Mouse (Mus musculus): ENCODE data around the gene Unc79. TPM values are rescaled to one million over a fixed set of nuclear protein-coding genes. Genes with fewer than 3 reads are reported as not detected.

The Unc79 gene
- total and polyA plus RNA-seq, 2 experiments from 2014 or later = 0.07 TPM; not detected in 1

GRCm38 (mm10) chr12:103155406-103155805, 206.7 kb downstream of the Unc79 start:
- H3K4me2 ChIP-seq (ENCODE audit: low read depth, low read length) = no peak overlapping the region
- 79% methylated on average over 3 of the region's 3 CpGs for WGBS
- no peak overlapping the region for H3K27ac ChIP-seq (ENCODE audit: low read depth)
- H3K36me3 ChIP-seq (replicated peaks; ENCODE audit: control insufficient read depth, insufficient read depth, low read length) = no peaks in the 10 kb centered on the region
- no peak for ATAC-seq (ENCODE audit: insufficient read depth, low read depth)
- 0 out of 2 replicates have a peak, but pooled peaks cover 8% of the 10 kb centered on the region for H3K27me3 ChIP-seq (ENCODE audit: control insufficient read depth, insufficient read depth, low read length)
- no peak overlapping the region for H3K9ac ChIP-seq (replicated peaks; ENCODE audit: low read depth, low read length)
- H3K9me3 ChIP-seq (replicated peaks; ENCODE audit: control insufficient read depth, low read length) = no peaks in the 10 kb centered on the region
- H3K4me1 ChIP-seq (ENCODE audit: control insufficient read depth, insufficient read depth) = no peaks in the 10 kb centered on the region
- DNase-seq (ENCODE audit: low spot score) = no peak
- no peak overlapping the region for H3K4me3 ChIP-seq (ENCODE audit: low read depth, low read length)
- no peak for TF ChIP-seq CTCF (IDR thresholded peaks at IDR 0.05; ENCODE audit: low read depth)
- TF ChIP-seq EP300 (IDR thresholded peaks at IDR 0.05; ENCODE audit: low read depth) = no peak

GRCm38 (mm10) chr12:103157129-103157910, 208.7 kb downstream of the Unc79 start:
- Histone ChIP-seq H3K27ac (ENCODE audit: low read depth) (no peak overlapping the region), H3K9ac (replicated peaks; ENCODE audit: low read depth, low read length) (no peak overlapping the region), H3K4me2 (ENCODE audit: low read depth, low read length) (no peak overlapping the region), H3K36me3 (replicated peaks; ENCODE audit: control insufficient read depth, insufficient read depth, low read length) (no peaks in the 10 kb centered on the region), H3K4me3 (ENCODE audit: low read depth, low read length) (no peak overlapping the region), H3K27me3 (ENCODE audit: control insufficient read depth, insufficient read depth, low read length) (0 out of 2 replicates have a peak, but pooled peaks cover 8% of the 10 kb centered on the region), H3K4me1 (ENCODE audit: control insufficient read depth, insufficient read depth) (no peaks in the 10 kb centered on the region), H3K9me3 (replicated peaks; ENCODE audit: control insufficient read depth, low read length) (no peaks in the 10 kb centered on the region)
- 41% methylated on average over 18 of the region's 18 CpGs for WGBS
- TF ChIP-seq CTCF (IDR thresholded peaks at IDR 0.05; ENCODE audit: low read depth) (no peak), EP300 (IDR thresholded peaks at IDR 0.05; ENCODE audit: low read depth) (no peak)
- DNase-seq (ENCODE audit: low spot score) (no peak), ATAC-seq (ENCODE audit: insufficient read depth, low read depth) (no peak)

GRCm38 (mm10) chr12:103159016-103159415, 210.4 kb downstream of the Unc79 start:
- Histone ChIP-seq H3K4me1 (ENCODE audit: control insufficient read depth, insufficient read depth) (no peaks in the 10 kb centered on the region), H3K4me2 (ENCODE audit: low read depth, low read length) (no peak overlapping the region), H3K9me3 (replicated peaks; ENCODE audit: control insufficient read depth, low read length) (no peaks in the 10 kb centered on the region), H3K27me3 (ENCODE audit: control insufficient read depth, insufficient read depth, low read length) (0 out of 2 replicates have a peak, but pooled peaks cover 8% of the 10 kb centered on the region), H3K36me3 (replicated peaks; ENCODE audit: control insufficient read depth, insufficient read depth, low read length) (no peaks in the 10 kb centered on the region), H3K4me3 (ENCODE audit: low read depth, low read length) (no peak overlapping the region), H3K9ac (replicated peaks; ENCODE audit: low read depth, low read length) (no peak overlapping the region), H3K27ac (ENCODE audit: low read depth) (no peak overlapping the region)
- no peak for DNase-seq (ENCODE audit: low spot score)
- no peak for ATAC-seq (ENCODE audit: insufficient read depth, low read depth)
- WGBS = 69% methylated on average over 8 of the region's 8 CpGs
- TF ChIP-seq EP300 (IDR thresholded peaks at IDR 0.05; ENCODE audit: low read depth) (no peak), CTCF (IDR thresholded peaks at IDR 0.05; ENCODE audit: low read depth) (no peak)

- Histone ChIP-seq H3K9ac (replicated peaks; ENCODE audit: low read depth, low read length) (no peak overlapping the region), H3K4me3 (ENCODE audit: low read depth, low read length) (no peak overlapping the region), H3K27ac (ENCODE audit: low read depth) (no peak overlapping the region), H3K9me3 (replicated peaks; ENCODE audit: control insufficient read depth, low read length) (no peaks in the 10 kb centered on the region), H3K27me3 (ENCODE audit: control insufficient read depth, insufficient read depth, low read length) (0 out of 2 replicates have a peak, but pooled peaks cover 8% of the 10 kb centered on the region), H3K36me3 (replicated peaks; ENCODE audit: control insufficient read depth, insufficient read depth, low read length) (no peaks in the 10 kb centered on the region), H3K4me1 (ENCODE audit: control insufficient read depth, insufficient read depth) (no peaks in the 10 kb centered on the region), H3K4me2 (ENCODE audit: low read depth, low read length) (no peak overlapping the region)
- 79% methylated on average over 4 of the region's 4 CpGs for WGBS
- ATAC-seq (ENCODE audit: insufficient read depth, low read depth) (no peak), DNase-seq (ENCODE audit: low spot score) (no peak)
- TF ChIP-seq CTCF (IDR thresholded peaks at IDR 0.05; ENCODE audit: low read depth) (no peak), EP300 (IDR thresholded peaks at IDR 0.05; ENCODE audit: low read depth) (no peak)
These were observed 212.1 kb downstream of the Unc79 start for GRCm38 (mm10) chr12:103160721-103161120.

GRCm38 (mm10) chr12:103163596-103163995, 214.9 kb downstream of the Unc79 start:
- no peak overlapping the region for H3K4me3 ChIP-seq (ENCODE audit: low read depth, low read length)
- H3K36me3 ChIP-seq (replicated peaks; ENCODE audit: control insufficient read depth, insufficient read depth, low read length) = no peaks in the 10 kb centered on the region
- DNase-seq (ENCODE audit: low spot score) (no peak), ATAC-seq (ENCODE audit: insufficient read depth, low read depth) (no peak)
- H3K4me2 ChIP-seq (ENCODE audit: low read depth, low read length) = no peak overlapping the region
- H3K9me3 ChIP-seq (replicated peaks; ENCODE audit: control insufficient read depth, low read length) = no peaks in the 10 kb centered on the region
- H3K9ac ChIP-seq (replicated peaks; ENCODE audit: low read depth, low read length) = no peak overlapping the region
- 0 out of 2 replicates have a peak, but pooled peaks cover 6% of the 10 kb centered on the region for H3K27me3 ChIP-seq (ENCODE audit: control insufficient read depth, insufficient read depth, low read length)
- no peaks in the 10 kb centered on the region for H3K4me1 ChIP-seq (ENCODE audit: control insufficient read depth, insufficient read depth)
- no peak overlapping the region for H3K27ac ChIP-seq (ENCODE audit: low read depth)
- no peak for TF ChIP-seq EP300 (IDR thresholded peaks at IDR 0.05; ENCODE audit: low read depth)
- TF ChIP-seq CTCF (IDR thresholded peaks at IDR 0.05; ENCODE audit: low read depth) = no peak
- 72% methylated on average over 10 of the region's 10 CpGs for WGBS
